Mouse (Mus musculus) lung, postnatal 0 days (tissue): ENCODE results near the gene Psmc2. TPM values are rescaled to one million over a fixed set of nuclear protein-coding genes. Genes with fewer than 3 reads are reported as not detected.

Experiments used
- ATAC-seq: fragments of 200-750 bp; cut with Nextera tagmentation; 2 replicates; pipeline ENCODE4 v1.8.0; 2017; ENCODE audit warnings: moderate library complexity
- DNase-seq: peaks from one replicate; pipeline ENCODE4 v3.0.0-alpha.2; 2016; ENCODE audit warnings: low spot score
- H3K27ac ChIP-seq: fragments of 300-500 bp; sonication (generic); 2 replicates; pipeline ENCODE4 v1.5.1; 2014; ENCODE audit warnings: antibody characterized with exemption, mild to moderate bottlenecking, low read length, mixed read lengths
- H3K27me3 ChIP-seq: fragments of 300-500 bp; sonication (generic); replicated peaks from 2 replicates; pipeline ENCODE4 v1.6.1; 2014; ENCODE audit warnings: low read length, mixed read lengths; ENCODE audit not compliant: insufficient read depth
- H3K36me3 ChIP-seq: fragments of 300-500 bp; sonication (generic); 2 replicates; pipeline ENCODE4 v1.6.1; 2014; ENCODE audit warnings: low read length, mixed read lengths; ENCODE audit not compliant: insufficient read depth
- H3K4me1 ChIP-seq: fragments of 300-500 bp; sonication (generic); 2 replicates; pipeline ENCODE4 v1.6.1; 2014; ENCODE audit warnings: antibody characterized with exemption, low read depth, low read length, mixed read lengths; ENCODE audit not compliant: insufficient read depth
- H3K4me2 ChIP-seq: fragments of 300-500 bp; sonication (generic); replicated peaks from 2 replicates; pipeline ENCODE4 v1.6.1; 2014; ENCODE audit warnings: low read depth, mild to moderate bottlenecking, low read length, moderate library complexity, mixed read lengths
- H3K4me3 ChIP-seq: fragments of 300-500 bp; sonication (generic); 2 replicates; pipeline ENCODE4 v1.5.1; 2014; ENCODE audit warnings: low read depth, low read length
- H3K9ac ChIP-seq: fragments of 300-500 bp; sonication (generic); replicated peaks from 2 replicates; pipeline ENCODE4 v1.6.1; 2014; ENCODE audit warnings: low read depth, mild to moderate bottlenecking
- H3K9me3 ChIP-seq: fragments of 300-500 bp; sonication (generic); 2 replicates; pipeline ENCODE4 v1.6.1; 2016; ENCODE audit warnings: low read length, mixed read lengths
- CTCF ChIP-seq: IDR thresholded peaks from 2 replicates; pipeline ENCODE4 v1.5.1; 2016; ENCODE audit warnings: antibody characterized with exemption, mild to moderate bottlenecking
- EP300 ChIP-seq: IDR thresholded peaks from 2 replicates; pipeline ENCODE4 v1.6.1; 2016; ENCODE audit warnings: antibody characterized with exemption, mild to moderate bottlenecking, control low read depth
- WGBS: fragments of 180-500 bp; shearing (Covaris S2); extraction: QIAGEN DNeasy Blood & Tissue Kit; methylation state at CpG from one replicate; pipeline ENCODE4 v1.1.7; 2014; 5-methylcytosine and 5-hydroxymethylcytosine counted together
- polyA plus RNA-seq: library from polyadenylated mRNA; unstranded; fragments of >200 nt; fragmentation: Nextera tagmentation; extraction: Ambion mirVana; gene quantifications from 2 replicates; pipeline ENCODE4 v1.2.1, GENCODE M21; 2015

Psmc2 gene
- polyA plus RNA-seq, 1 experiment from 2014 or later: 105 TPM

- ATAC-seq: no peak
These were observed 66.7 kb downstream of the Psmc2 start for GRCm38 (mm10) chr5:21851679-21852340.

More at GRCm38 (mm10) chr5:21851679-21852340, 66.7 kb downstream of the Psmc2 start:
- no peak overlapping the region for H3K4me2 ChIP-seq
- WGBS: 29% methylated on average over 10 of the region's 10 CpGs
- TF ChIP-seq EP300: no peak
- TF ChIP-seq CTCF: no peak
- no peaks in the 10 kb centered on the region for H3K27me3 ChIP-seq
- H3K9ac ChIP-seq: no peak overlapping the region
- no peaks in the 10 kb centered on the region for H3K36me3 ChIP-seq
- H3K27ac ChIP-seq: no peak overlapping the region
- H3K9me3 ChIP-seq: no peaks in the 10 kb centered on the region
- no peak overlapping the region for H3K4me3 ChIP-seq
- H3K4me1 ChIP-seq: no peaks in the 10 kb centered on the region
- DNase-seq: no peak

Other genes starting within 250 kb of the Psmc2 start
- gene Lrrc17, start 241.7 kb upstream of the Psmc2 start, polyA plus RNA-seq: 33.5 and 35.7 TPM in 2 replicates
- gene Fbxl13, start 139.6 kb upstream of the Psmc2 start, polyA plus RNA-seq: 1.1 and 1.2 TPM in 2 replicates
- gene Armc10, start 139.5 kb upstream of the Psmc2 start, polyA plus RNA-seq: 30.1 and 33.4 TPM in 2 replicates
- gene Napepld, start 83.9 kb upstream of the Psmc2 start, polyA plus RNA-seq: 2.1 and 2.5 TPM in 2 replicates
- 41.8 and 49.0 TPM in 2 replicates for gene Pmpcb, start 48.1 kb upstream of the Psmc2 start, polyA plus RNA-seq
- gene Dnajc2, start within 50 bp of the Psmc2 start, polyA plus RNA-seq: 34.2 and 35.4 TPM in 2 replicates
- gene Slc26a5, start 80.3 kb downstream of the Psmc2 start, polyA plus RNA-seq: not detected in 2 replicates